Mouse (Mus musculus): ENCODE data around the gene Ephx1.
"Not testable (repeated sequence)": the region's sequence is repeated elsewhere in the genome, so short reads cannot be mapped to it uniquely, and the experiment has no call there.

The Ephx1 gene

GRCm38 (mm10) chr1:180974126-180974746 lies 46.5 kb downstream of the Ephx1 start:
- peak; percentile 47 to 51 for DNase-seq (ENCODE audit: low spot score in 2 of 2)

- no peak for DNase-seq (ENCODE audit: low spot score in 2 of 2)
These were observed 47.8 kb downstream of the Ephx1 start for GRCm38 (mm10) chr1:180972941-180973340.

GRCm38 (mm10) chr1:180967261-180967660 lies 53.4 kb downstream of the Ephx1 start:
- DNase-seq (ENCODE audit: low spot score in 2 of 2) = no peak

GRCm38 (mm10) chr1:180966542-180966941 lies 54.2 kb downstream of the Ephx1 start:
- no peak for DNase-seq (ENCODE audit: low spot score in 2 of 2)

GRCm38 (mm10) chr1:180965786-180966185 lies 54.9 kb downstream of the Ephx1 start:
- no peak for DNase-seq (ENCODE audit: low spot score in 2 of 2)

DNA sequence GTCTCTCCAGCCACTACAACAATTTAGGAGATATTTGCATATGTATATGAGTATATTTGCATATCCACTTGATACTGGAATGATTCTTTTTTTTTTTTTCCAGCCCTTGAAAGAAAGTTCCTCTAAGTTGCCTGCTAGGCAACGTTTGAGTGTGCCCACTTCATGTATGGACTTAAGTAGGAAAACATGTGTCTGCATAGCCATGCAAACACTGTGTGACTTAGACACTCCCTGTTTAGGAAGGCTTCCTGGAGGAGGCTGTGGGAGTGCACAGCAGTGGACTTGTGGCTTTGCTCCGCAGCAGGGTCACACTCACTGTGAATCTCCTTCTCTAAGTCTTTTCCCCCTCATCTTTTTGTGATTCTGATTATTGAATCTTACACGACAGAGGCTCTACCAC lies 61.9 kb downstream of the Ephx1 start:
- DNase-seq (ENCODE audit: low spot score in 2 of 2) = no peak

DNA sequence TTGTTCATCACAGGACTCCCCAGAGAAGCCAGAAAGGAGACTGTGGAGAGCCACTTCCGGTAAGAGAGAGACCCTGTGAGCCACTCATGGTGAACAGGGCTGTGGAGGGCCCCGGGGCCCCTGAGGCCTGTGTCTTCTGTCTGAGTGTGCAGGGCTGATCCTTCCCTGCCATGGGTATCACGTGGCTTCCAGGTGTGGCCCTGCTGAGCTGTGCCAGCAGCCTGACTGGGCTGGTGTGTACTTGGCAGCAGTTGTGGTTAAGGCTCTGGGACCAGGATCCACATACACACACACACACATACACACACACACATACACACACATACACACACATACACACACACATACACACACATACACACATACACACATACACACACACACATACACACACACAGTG lies 62.7 kb downstream of the Ephx1 start:
- no peak for DNase-seq (ENCODE audit: low spot score in 2 of 2)

GRCm38 (mm10) chr1:180956973-180957381 lies 63.7 kb downstream of the Ephx1 start:
- DNase-seq (ENCODE audit: low spot score in 2 of 2) = peak in 1 of 2 experiments; percentile 47

DNA sequence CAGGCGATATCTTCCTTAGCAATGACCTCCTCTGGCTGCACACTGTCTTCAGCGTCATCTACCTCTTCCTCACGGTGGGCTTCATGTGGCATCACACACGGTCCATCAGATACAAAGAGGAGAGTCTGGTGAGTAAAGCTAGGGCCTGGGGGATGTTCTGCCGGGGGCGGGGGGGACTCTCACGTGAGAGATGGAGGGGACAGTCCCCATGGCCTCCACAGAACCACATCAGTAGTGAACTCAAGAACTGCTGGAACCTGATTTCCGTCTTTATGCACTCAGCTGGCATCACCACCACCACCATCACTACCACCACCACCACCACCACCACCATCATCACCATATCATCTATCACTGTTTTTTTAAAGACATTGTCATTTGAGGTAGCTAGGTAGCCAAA lies 64.3 kb downstream of the Ephx1 start:
- no peak for DNase-seq (ENCODE audit: low spot score in 2 of 2)

DNA sequence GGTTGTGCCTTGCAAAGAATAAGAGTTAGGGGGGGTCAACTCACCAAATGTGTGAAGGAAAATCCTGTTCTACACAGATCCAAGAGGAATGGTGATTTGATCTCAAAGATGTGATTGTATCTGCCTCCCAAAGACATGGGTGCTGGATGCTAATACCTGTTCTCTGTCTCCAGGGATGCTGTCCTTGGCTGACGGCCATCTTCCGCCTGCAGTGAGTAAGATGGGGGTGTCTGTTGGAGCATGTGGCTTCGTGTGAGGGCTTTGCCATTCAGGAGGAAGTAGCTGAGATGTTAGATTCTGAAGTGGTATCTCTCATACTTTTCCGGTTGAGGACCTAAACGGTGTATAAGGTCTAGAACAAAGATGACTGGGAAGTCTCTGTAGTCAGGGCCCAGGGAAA lies 67.9 kb downstream of the Ephx1 start:
- no peak for DNase-seq (ENCODE audit: low spot score in 2 of 2)

DNA sequence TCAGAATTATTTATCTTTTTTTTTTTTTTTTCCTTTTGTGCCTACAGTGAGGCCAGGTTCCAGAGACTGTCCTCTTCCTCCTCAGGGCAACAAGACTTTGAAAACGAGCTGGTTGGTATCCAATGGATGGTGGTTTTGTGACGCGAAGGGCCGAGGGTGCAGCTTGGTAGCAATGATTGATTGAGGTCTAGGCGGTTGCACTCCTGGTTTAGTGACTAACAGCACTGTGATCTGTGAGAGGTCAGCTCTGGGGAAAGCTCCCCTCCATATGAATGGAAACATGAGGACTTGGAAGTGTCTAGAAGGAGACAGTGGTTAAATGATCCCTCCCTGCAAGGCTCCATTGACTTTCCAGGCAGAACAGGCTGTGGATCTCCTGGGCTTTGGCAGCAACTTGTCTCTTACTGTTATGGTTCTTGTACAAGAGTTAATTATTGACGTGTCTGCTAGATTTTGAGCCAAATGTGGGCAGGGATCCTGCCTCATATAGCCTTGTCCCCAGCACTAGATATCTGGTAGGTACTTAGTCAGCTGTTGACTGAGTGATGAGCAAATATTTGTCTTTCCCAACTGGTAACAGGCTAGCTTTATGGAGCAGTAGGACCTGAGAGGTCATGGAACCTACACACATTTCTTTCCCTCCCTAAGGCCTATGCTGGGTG lies 68.5 kb downstream of the Ephx1 start:
- DNase-seq (ENCODE audit: low spot score in 2 of 2) = no peak

- DNase-seq (ENCODE audit: low spot score in 2 of 2) = no peak
These were observed 74.3 kb downstream of the Ephx1 start for GRCm38 (mm10) chr1:180946448-180946847.

- DNase-seq (ENCODE audit: low spot score in 2 of 2) = no peak
These were observed 75.4 kb downstream of the Ephx1 start for GRCm38 (mm10) chr1:180945001-180945980.

GRCm38 (mm10) chr1:180944553-180944952 lies 76.2 kb downstream of the Ephx1 start:
- no peak for DNase-seq (ENCODE audit: low spot score in 2 of 2)

GRCm38 (mm10) chr1:180943896-180944295 lies 76.8 kb downstream of the Ephx1 start:
- no peak for DNase-seq (ENCODE audit: low spot score in 2 of 2)

DNA sequence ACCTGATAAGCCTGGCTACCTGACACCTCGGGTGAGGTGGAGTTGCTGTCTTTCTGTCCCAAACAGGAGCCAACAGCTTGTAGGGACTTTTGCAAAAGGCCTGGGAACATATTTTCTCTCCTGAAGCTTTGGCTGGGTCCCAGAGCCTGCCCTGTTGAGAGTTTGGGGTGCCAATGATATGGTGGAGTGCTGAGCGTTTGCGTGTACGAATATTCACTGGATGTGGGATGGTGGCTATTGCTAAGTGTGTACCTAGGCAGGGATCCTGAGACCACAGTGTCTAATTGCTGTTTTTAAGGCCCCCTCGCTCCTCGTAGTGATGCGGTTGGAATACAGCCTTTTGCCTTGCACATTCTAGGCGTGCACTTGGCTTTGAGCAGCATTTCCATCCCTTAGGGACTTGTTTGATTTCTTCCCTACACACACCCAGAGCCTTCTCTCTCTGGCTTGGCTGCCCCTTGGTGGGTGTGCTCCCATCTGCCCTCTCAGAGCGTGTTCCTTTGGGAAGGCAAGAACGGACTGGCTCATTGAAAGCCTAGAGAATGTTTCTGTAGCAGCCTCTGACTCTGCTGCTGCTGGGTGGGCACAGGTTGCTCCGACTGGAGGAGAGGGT lies 77.6 kb downstream of the Ephx1 start:
- DNase-seq (ENCODE audit: low spot score in 2 of 2) = no peak

GRCm38 (mm10) chr1:180942166-180943031 lies 78.3 kb downstream of the Ephx1 start, which contains the start of gene Tmem63a:
Gene Tmem63a, plus strand, starts transcription at chr1:180942344.
- DNase-seq (ENCODE audit: low spot score in 2 of 2) = peak; percentile 66 to 78

- no peak for DNase-seq (ENCODE audit: low spot score in 2 of 2)
These were observed 79.0 kb downstream of the Ephx1 start for GRCm38 (mm10) chr1:180941726-180942125.

GRCm38 (mm10) chr1:180940776-180941460 lies 79.8 kb downstream of the Ephx1 start:
- DNase-seq (ENCODE audit: low spot score in 2 of 2) = no peak

DNA sequence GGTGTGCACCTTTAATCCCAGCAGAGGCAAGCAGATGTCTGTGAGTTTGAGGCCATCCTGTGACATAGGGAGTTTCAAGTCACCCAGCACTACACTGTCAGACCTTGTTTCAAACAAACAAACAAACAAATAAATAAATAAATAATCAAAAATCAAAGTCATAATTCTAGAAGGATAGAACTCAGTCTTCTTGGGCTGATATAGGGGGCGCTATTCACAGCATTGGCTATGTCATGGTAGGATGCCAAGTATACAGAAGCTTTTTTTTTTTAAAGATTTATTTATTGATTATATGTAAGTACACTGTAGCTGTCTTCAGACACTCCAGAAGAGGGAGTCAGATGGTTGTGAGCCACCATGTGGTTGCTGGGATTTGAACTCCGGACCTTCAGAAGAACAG lies 81.9 kb downstream of the Ephx1 start:
- DNase-seq (ENCODE audit: low spot score in 2 of 2) = not testable (repeated sequence)
